Mouse (Mus musculus) megakaryocyte-erythroid progenitor cell, adult 5-6 weeks (primary cell): Measurements from ENCODE around the gene 9630041A04Rik. TPM values are rescaled to one million over a fixed set of nuclear protein-coding genes. Genes with fewer than 3 reads are reported as not detected.

ENCODE experiments used
- ATAC-seq: replicated peaks from 2 replicates; pipeline ENCODE4 v1.8.0; 2016; ENCODE audit warnings: mild to moderate bottlenecking, inconsistent platforms; ENCODE audit not compliant: severe bottlenecking, poor library complexity, low FRiP score, low TSS enrichment
- total RNA-seq, 2 experiments: library from RNA; stranded (forward) in 1 of 2; stranded (reverse) in 1 of 2; fragments of 200-1000, 215-1000 nt in 1 of 2; fragments of >200 nt in 1 of 2; fragmentation: Nextera tagmentation in 1 of 2; gene quantifications; 2 replicates each; pipeline ENCODE4 v1.2.3; 2014 to 2017

9630041A04Rik gene
- total RNA-seq (2014; fragmentation: Nextera tagmentation), result not detected in 2 replicates
- not detected in 2 replicates for total RNA-seq (2017)

DNA sequence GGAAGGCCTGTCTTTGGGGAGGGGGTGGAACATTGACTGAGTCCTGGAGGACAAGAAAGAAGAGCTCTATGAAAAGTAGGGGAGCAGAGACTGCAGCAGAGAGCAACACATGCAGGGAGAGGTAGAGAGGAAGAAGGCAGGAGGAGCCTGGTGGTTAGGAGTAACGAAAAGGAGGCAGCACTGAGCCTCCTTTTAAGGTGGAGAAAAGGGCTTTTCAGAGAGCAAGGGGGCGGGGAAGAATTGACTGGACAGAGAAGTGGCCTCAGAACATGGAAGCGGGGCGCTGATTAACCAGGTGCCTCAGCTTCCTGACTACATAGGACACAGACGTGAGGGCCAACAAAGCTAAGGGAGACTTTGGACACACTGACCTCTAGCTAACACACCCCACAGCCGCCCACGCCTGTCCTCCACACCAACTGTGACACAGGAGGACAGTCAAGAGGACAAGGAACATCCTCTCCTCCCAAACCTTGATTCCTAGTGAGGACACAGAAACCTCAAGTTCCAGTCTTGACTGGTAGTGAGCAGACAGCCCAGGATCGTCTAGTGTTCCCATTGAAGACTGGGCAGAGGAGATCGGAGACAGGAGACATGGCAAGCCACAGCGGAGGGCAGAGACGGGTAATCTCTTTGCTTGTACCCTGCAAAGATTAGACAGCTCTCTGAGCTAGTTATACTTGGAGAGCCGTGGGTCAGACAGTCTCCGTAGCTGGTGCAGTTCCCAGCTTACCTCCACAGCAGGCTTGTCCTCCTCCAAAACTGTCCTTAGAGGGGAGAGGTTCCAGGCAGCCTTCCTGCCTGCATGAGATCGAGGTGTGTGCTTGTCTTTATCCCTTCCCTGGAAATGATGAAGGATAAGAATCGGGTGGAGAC lies at the start of gene 9630041A04Rik:
9630041A04Rik (plus strand) TSS at position 246 of the 876 bp plus-strand sequence.
- ATAC-seq, result no peak

DNA sequence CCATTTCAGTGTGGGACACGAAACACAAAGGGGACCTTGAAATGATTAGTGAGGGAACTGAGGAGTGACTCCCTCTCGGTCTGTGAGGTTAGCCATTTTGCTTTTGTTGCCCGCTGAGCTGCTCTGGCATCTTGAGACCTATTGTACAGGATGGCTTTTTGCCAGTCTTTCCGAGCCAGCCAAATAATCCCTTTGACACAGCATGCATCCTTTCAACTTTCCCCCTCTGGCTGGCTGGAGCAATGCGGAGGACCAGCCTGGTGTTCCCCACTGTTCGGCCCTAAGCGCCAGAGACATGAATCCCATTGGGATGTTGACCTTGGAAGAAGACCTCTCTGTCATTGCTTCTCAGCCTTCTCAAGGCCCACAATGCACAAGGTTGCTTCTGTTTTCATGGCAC lies 37.7 kb upstream of the 9630041A04Rik start:
- no peak for ATAC-seq

DNA sequence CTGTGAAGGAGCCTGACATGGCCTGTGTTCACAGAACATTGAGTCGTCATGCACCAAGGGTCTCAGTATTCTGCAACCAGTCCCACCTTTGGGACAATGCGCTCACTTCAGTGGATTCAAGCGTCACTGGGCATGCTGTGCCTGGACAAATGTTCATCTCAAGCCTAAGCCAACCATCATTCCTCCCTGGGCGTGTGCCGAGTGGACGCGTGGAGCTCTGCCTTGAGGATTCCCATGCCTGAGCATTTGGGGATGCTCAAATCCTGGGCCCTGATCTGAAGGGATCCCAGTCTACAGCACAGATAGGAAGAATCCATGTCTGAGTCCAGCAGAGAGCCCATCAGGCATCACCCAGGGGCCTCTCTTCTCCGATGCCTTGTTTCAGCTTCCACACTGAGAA lies 36.0 kb upstream of the 9630041A04Rik start:
- no peak for ATAC-seq

DNA sequence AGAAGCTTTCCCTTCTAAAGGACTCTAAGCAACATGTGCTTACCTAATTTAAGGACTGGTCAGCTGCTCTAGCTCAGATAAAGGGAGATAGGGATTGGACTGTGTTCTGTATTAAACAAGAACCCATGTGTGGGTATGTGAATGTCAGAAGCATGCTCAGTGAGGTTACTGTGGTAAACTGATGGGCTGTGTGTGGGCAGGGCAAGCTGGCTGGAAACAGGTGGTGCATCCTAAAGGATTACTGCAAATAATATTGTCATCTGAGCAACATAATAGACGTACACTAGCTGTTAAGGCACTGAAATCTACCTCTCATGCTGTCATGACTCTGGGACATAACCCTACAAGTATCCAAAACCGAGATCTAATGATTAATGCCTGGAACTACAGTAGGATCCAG lies 28.0 kb upstream of the 9630041A04Rik start:
- ATAC-seq, result no peak

DNA sequence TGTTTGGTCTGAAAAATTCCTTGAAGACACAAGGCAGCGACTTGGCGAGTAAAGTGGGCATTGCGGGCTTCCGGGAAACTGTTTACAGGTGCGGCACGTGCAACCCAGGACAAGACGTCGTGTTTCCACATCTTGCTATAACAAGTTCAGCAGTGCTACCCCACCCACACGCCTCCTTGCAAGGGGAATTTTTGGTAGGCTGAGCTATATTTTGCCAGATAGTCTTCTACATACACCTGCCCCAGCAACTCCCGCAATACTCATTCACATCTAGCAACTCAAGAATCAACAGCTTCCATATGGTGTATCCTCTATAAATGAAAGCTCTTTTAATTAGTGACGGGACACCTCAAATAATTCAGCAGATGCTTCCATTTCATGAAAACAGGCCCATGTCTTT lies 20.5 kb upstream of the 9630041A04Rik start:
- no peak for ATAC-seq

DNA sequence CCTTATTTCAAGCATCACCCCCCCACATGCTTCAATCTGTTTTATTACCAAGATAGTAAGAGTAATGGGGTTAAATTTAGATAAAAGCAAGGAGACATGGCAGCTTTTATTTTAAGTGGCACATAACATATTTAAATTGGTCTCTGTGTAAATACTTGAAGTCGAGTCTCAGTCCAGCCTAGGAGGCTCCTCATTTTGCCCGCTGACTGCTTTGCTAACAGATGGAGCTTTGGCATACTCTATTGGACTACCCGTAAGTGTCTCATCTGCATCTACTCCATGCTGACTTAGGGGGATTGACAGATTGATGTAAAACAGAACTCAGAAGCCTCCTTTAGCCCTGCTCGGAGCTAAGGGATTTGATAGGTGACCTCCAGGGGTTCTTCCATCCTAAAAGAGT lies 17.7 kb upstream of the 9630041A04Rik start:
- no peak for ATAC-seq

DNA sequence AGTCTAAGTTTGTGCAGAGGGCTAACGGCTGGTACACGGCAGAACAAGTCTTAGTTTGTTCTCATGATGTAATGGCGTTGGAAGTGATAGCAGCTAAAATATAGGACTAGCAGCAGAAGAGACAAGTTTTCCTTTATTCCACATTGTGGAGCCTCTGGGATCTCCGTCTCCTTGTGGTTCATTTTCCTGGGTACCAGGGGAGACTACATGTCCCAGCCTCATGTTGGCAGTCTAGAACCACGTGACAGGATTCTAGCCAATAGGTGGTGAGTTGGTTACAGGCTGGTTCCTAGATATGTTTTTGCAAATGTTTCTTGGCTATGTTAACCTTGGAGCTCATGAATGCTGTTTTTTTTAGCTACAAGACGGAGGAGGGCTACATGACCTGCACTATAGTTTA lies 15.9 kb upstream of the 9630041A04Rik start:
- ATAC-seq, result no peak

DNA sequence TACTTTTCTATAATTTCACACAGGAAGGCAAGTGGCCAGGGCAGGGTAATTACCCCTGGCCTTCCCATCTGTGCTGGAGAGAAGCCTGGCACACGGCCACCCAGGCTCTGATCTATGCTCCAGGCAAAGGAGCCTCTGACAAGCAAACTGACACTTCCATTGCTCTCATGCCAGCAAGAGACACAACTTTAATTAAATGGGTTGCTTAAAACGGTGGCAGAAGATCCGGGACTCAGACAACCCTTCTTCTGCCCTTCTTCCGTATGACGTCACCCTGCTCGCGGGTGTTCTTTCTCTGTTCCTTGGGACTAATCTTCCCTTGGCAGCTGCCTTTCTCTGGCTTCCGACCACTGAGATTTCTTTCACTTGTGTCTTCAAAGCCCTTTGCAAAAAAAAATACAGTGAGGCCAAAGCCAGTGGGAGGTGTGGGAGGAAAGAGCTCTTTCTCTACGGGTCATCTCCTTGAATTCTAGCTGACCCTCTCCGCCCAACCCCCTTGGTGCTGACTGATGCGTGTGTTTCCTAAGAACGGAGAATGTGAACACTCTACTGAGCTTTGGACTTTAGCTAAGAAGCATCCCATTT lies 932 bp downstream of the 9630041A04Rik start:
- ATAC-seq, result no peak

DNA sequence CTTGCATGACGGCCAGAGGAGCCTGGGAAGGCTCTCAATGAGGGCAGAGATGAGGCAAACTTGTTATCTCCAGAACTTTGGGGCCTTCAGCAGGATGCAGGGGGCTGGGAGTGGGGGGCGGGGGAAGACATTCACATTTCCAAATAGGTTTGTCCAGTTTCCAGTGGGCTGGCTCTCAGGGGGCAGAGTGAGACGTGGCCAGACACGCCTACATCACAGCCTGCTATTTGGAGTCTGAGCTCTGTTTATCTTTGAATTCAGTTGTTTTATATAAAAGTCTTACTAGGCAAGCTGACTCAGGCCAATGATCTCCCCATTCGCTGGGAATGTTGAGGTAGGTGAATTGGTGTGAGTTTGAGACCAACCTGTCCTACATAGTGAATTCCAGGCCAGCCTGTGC lies 1.5 kb downstream of the 9630041A04Rik start:
- no peak for ATAC-seq

DNA sequence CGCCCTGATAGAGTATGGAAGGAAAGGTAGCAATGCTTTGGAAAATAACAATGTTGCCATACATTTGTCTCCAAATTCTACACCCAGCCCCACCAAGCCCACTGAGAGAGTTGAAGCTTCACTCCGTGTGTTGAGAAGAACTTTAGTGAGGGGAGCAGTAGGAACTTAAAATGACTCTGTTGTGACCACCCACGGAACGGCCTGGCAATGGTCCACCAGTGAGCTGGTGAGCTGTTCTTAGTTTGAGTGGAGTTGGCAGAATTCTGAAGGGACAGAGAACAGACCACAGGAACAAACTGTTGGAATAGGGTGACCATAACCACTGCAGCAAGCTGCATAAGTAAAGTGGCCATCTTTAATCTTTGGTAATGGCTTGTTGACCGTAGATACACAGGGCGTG lies 7.0 kb downstream of the 9630041A04Rik start:
- no peak for ATAC-seq

DNA sequence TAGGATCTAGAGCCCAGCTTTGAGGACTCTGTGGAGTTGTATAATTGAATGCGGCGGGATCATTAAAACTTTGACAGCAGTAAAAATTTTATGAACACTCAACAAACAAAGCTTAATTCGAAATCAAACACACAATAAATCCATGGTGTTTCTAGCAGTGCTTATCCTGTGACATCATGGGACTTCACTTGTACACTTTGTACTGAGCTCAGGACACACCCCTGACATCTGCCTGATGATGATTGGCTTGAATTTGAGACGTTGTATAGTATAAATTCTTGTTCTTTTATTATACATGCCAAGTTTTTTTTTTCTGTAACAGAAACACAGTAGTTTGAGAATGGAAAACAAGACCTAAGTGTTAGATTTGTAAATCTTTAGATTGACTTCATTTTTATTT lies 8.4 kb downstream of the 9630041A04Rik start:
- ATAC-seq, result no peak

DNA sequence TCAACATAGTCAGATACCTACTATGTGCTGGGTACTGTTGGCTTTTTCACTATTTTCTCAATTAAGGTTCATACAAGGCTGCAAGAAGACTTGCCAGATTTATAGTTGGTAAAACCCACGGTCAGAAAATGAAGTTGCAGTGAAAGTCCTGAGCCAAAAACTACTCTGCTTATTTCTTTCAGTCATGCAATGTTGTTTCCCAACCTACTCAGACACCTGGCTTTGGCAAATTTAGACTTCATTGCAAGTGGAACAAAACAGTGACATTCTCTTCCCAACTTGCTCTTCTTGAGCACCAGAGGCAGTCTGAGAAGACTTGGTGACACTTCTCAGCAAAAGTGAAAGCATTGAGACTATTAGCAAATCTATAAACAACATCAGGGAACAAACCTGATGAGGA lies 13.7 kb downstream of the 9630041A04Rik start:
- no peak for ATAC-seq

DNA sequence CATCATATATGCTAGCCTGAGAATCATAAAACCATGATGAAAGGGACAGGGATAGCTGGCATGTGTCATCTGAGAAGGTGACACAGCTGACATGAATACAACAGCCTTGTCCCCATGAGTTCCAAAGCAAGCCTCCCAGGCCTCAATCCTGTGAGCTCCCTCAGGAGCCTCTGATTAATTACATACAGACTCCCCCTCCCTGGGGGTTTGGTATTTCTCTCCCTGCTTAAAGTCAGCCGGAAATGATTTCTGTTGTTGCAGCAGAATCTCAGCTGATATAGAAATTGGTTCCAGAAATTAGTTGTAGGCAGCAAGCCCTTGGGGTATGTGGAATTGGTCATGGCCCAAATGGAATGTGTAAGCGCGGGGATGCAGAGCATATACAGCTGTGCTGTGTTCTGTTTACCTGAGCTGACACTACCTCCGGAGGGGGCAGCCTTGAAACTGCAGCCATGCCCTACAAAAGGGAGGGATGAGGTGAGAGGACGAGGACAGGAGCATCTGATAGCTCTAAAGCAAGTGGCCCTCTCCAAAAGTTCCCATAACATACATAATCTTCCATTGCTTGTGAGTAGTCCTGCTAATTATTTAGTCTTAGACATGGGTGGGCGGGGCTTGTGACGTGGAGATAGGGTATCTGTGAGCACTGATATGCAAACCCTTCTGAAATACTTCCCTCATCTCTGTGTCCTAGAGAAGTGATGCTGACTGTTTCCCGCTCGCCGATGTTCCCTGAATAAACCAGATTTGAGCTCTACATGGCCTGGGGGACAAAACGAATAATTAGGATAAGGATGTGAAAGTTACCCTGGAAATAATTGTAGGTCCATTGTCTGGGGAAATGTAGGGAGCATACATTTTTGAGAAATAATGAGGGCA lies 15.7 kb downstream of the 9630041A04Rik start:
- no peak for ATAC-seq

DNA sequence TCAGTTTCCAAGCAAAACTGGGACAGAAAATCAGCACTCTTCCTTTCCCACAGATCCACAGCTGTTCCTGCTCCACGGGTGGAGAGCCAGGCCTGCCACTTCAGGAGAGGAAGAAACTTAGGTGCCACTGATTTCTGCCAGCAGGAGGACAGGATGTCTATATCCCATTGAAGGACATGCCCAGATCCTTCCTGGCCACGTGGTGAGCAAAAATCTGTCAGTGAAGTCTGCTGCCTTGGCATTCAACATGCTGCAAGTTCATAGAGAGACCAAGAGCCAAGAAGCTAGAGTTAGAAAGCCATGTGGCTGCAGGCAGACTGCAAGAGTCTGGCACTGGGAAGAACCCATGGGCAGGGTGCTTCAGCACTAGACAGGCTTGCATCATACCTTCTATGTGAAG lies 21.7 kb downstream of the 9630041A04Rik start:
- no peak for ATAC-seq

DNA sequence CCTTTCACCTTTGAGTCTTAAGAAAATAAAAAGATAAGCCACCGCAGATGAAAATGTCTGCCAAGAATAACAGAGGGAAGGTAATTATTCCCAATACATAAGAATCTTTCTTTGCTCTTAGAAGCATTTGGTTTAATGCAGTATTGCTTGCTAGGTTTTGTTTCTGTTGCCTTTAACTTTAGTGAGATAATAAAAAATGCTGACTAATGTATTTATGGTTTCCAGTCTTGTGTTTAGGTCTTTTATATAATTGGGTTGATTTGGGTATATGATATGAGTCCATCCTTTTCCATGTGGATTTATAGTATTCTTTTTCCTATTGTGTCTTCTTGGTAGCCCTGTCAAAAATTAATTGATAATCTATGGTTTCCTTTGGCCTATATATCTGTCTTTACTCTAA lies 36.2 kb downstream of the 9630041A04Rik start:
- ATAC-seq, result no peak

DNA sequence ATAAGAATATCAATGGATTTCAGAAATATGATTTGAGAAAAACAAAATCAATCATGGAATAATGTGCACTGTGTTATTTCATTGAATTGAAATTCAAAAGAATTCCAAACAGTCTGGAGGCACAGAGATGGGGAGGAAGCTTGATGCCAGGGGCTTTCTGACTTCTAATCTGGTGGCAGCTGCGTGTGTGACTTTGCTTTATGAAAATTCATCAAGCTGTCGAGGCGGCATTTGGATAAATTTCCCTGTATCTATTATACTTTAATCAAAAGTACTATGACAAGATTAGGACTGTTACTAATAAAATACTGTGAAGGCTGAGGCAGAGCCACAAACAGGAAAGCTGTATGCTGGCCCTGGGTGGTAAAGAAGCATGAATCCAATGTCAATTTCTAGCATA lies 41.8 kb downstream of the 9630041A04Rik start:
- no peak for ATAC-seq

DNA sequence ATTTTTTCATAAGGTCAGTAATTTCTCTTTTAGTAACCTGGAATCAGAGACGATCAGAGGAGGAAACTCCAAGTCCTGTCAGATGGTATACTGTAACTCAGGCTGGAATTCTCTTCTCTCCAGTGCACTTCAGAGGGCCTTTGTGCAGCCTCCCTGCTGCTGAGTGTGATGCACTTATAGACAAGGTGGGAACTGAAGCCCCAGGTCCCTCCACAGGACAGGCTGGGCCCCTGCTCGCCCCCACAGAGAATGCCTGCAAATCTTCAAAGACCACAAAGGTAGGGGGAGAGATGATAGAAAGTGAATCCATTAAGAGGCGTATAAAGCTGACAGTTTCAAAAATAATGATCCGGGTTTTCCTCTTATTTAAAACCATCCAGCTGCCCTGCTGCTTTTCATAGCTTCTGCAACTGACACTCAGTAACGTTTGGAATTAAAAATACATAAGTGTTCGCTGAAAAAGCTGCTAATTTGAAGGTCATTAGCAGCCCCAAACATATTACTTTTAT lies 46.2 kb downstream of the 9630041A04Rik start:
- no peak for ATAC-seq

DNA sequence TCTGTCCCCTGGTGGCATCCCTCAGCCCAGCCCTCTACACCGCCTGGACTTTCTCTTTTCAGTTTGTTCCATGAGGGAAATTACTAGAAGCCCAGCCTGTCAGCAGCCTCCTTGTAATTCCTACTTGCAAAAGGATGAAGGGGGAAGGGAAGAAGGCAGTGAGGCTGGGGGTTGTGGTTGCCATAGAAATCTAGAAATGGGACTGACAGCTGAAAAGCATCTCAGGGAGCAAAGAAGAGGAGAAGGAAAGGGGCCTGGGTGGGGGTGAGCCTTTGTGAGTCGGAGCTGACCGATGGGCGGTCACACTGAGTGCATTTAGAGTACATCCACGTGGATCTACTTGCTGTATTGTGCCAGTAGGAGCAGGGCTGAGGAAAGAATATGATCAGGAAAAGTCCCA lies 47.2 kb downstream of the 9630041A04Rik start:
- no peak for ATAC-seq

DNA sequence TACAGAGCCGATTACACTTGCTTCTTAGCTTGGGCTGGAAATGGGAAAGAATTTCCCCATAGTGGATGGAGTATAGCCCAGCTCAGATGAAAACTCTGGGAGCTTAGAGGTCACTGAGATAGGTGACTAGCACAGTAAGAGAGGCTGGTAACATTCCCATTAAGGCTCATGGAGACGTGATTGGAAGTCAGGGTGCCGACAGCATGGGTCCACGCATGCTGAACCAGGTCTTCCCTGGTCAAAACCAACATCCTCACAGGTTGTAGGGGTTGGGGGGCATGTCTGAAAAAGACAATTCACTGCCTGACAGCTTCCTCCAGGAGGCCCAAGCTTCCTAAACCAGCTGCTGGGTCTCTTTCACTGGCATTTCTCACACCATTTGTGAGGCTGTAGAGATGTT lies 47.9 kb downstream of the 9630041A04Rik start:
- no peak for ATAC-seq
